Mouse (Mus musculus) brain, adult 2 months (tissue): ENCODE results near the gene Mpeg1.
A peak's percentile ranks its signal among the peaks of the same experiment; 100 is the strongest.

Experiments
- DNase-seq: peaks from one replicate; pipeline ENCODE4 v3.0.0; 2011; ENCODE audit warnings: low read depth, low spot score

Gene Mpeg1

DNA sequence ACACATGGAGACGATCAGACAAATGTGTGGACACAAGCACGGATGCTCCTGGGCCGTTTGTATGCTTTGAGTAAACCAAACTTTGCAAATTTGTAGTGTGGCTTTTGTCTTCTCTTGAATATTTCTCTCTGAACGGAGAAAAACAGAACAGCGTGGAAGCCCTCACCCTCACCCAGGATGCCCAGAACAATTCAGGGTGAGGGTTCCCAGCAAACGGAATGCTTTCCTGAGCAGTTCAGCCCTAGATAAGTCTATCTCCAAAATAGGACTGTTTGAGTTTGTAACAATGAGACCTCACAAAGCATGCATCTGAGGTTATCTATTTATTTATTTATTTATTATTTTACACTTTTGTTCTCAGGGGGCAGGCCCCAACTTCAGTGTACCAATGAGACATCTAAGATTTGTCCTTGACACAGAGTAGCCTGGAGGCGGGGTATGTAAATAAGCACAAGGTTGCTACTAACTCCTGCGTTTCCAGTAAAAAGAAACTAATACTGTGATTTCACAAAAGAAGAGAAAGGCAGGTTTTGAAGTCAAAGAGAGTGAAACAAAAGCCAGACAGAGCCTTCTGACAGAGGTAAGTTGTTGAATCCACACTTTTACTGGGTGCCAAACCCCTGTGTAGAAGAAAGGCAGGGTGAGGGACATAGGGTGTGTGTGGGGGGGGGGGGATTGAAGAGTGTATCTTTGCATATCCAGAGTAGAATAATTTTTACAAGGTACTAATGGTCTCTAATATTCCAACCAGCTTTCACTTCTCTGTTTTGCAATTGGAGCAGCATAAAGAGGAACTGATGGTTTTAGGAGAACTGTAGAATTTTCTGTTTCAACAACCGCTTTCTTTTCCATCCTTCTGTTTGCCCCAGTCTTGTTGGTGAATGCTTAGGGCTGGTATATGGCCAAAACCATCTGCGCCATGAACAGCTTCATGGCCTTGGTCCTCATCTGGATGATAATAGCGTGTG is at the start of gene Mpeg1:
Gene Mpeg1, plus strand, starts transcription at position 498 of the 968 bp plus-strand sequence.
- no peak for DNase-seq

DNA sequence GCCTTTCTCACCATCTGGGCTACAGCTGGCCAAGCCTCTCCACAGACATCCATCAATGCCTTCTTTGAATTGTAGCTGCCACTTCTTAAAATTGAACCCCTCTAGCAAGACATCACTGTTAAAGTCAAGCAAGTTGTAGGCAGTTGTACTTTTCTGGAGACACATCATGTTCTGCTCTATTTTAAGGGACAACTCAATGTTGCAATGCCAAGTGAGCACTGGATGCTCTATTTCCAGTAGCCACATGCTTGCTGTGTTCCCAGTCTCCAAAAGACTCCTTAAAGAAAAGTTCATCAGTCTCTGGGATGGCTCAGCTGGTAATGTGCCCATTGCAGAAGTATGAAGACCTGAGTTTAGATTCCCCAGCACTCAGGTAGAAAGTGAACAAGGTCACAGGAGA is 46.8 kb upstream of the Mpeg1 start:
- DNase-seq: peak; percentile 64

DNA sequence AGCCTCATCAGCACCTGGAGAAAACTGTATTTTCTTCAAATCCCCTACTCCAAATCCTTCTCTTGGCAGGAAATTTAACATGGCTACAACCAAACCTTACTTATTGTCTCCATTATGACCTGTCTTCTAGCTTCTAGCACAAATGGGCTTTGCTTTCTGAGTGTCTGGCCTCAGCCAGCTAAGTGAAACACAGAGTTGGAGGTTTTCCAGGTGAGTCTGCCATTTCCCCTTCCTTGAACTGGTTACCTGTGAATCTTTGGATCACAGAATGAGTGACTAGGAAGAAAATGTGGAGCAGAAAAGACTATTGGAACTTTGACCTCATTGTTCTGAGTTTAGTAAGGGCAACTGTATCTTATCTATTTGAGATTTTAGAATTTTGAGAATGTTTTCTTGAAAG is 43.2 kb upstream of the Mpeg1 start, which contains the start of gene Olfr1441:
Gene Olfr1441, plus strand, starts transcription at position 73 of the 400 bp plus-strand sequence.
- DNase-seq: no peak

DNA sequence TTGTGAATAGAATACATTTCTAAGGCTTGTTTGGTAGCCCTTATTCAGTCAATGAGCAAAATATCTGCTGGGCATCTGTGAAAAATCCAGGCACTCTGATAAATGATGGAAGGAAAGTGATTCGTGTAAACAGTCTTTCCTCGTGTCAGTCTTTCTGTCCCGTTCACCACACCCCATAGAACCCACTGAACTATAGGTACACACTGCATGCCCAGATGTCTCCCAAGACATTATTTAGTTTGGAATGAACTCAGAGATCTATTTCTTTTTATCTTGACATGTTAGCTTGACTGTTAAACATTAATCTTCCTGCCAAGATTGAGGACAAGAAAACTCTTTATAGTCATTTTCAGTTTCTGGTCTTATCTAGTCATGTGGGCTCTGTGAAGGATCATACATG is 42.3 kb upstream of the Mpeg1 start:
- no peak for DNase-seq

DNA sequence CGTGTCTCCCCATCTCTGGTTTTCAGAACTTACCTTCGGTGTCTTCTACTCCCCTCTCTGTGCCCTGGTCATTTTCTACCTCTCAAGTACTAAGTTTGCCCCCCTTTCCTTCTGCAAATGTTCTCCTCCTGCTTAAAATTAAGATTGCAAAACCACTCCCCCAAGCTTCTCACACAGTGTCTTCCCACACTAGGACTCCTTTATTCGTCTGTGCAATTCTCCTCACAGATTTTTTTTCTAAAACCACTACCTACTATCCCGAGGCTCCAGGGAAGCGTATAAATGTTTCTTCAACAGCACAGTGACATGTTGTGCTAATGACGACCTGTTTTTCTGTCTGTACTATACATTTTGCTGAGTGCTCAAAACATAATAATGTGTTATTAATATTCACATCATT is 40.0 kb upstream of the Mpeg1 start:
- DNase-seq: no peak

DNA sequence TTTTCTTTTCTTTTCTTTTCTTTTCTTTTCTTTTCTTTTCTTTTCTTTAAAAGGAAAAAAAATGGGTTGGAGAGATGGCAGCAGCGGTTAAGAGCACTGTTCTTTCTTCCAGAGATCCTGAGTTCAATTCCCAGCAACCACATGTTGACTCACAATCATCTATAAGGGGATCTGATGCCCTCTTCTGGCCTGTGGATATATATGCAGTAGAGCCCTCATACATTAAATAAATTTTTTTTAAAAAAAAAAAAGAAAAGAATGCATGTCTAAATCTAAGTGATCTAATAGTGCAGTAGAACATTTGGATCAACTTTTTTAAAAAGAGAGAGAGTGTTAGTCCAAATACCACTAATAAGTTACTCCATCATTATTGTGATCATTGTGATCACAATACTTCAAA is 38.9 kb upstream of the Mpeg1 start:
- DNase-seq: no peak

DNA sequence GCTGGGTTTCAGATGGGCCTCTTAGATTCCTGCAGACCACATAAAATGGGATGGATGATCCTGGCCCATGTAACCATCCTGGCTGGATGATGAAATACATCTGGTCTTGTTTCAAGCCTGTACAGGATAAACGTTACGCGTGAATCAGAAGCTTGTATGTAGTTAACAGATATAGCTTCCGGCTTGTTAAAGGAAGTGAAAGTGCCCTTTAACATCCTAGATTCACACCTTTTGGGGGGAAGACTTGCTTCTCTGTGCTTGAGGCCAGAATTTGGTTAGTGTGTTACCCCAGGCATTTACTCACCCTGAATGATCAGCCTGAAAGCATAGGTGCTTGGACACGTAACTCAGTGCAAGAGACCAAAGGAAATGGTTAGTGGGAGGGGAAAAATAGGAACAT is 33.5 kb upstream of the Mpeg1 start:
- DNase-seq: no peak

DNA sequence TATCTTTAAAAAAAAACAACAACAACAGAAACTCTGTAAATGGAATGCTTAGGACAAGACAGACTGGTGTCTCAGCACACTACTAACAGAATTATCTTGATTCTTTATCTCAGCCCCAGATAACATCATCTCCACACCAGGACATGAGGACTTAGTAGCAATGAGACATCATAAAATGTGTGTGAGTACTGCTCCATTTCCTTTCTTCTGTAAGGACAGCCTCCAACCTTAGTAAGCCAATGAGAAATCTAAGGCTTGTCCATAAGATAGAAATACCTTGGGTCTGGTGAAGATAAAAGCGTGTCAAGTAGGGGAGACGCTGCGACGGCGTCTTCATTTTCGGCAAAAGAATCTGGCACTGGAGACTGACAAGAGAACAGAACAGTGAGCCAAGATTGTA is 33.0 kb upstream of the Mpeg1 start, which contains the start of gene Pfpl:
Gene Pfpl, plus strand, starts transcription at position 301 of the 400 bp plus-strand sequence.
- DNase-seq: no peak

DNA sequence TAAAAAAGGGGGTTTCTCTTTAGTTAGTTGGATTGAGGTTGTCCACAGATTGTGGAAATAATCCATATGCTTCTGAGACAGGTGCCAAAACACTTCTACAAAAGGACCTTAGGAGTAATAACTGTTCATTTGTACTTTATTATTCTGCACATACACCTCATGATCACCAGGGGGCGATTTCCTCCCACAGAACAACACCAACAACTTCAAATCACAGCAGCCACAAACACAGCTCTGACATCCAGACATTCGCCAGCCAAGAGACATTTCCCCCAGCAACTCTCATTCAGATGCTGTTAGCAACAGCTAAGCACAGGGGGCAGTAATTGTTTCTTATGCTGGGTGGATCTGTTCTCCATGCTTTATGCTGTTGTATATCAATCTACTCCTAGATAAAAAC is 27.5 kb upstream of the Mpeg1 start:
- peak; percentile 60 for DNase-seq

DNA sequence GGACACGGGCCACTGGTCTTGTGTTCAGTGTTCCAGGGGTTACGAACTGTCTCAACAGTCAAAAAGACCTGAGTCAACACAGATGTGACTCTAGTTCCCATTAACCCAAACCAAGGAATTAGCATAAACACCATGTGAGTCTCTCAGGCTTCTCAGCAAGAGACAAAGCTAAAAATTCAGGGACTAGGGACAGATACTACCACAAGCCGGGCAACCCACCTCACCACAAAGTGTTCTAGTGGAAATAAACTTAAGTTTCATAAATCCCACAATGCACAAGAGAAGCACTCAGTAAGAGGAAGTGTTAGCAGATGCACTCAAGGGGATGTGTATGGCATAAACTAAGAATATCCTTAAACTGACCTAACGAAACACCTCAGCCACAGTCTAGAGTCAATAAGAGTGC is 25.6 kb upstream of the Mpeg1 start:
- no peak for DNase-seq

DNA sequence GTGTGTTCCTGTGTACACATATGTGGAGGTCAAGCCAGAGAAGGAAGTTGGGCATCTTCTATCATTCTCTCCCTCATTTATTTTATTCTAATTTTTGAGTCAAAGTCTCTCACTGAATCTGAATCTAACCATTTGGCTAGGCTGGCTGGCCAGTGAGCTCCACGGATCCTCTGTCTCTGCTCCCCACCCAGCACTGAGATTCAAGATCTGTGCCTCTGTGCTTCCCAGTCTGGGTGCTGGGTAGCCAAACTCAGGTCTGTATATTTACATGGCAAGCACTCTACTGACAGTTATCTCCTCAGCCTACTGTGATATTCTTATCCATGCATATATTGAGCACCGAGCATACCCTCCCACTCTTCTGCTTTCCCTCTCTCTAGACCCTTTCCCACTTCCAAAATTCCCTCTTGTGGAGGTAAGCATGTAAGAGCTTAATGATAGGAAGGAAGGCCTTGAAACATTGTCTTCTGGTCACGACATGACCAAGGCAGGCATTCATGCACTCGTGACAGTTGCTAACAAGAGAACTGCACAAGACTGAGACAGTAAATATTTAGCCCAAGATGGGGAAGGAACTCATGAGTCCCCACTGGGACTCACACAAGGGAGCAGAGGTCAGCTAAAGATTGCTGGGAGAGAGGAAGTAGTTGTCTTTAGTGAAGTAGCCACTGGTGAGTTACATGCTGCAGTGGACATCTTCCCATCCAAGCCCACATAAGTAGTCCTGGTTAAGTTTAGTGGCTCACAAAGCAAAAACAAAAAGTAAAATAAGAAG is 24.6 kb upstream of the Mpeg1 start:
- DNase-seq: peak; percentile 32

DNA sequence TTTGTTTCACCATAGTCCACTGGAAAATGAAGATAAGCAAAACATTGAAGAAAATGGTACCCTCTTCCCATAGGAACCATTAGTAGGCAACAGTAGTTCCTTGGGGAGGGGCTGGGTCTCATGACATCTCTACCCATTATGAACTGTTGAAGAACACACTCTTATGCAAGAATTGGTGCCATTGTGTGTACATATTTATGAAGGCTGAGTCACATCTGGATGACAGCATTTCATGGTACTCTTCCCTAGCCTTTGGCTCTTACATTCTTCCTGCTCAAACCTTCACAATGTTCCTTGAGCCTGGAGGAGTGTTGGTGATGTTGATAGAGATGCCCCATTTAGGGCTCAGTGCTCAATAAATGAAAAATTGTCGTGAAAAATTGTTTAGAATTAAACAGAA is 21.0 kb upstream of the Mpeg1 start:
- DNase-seq: no peak

DNA sequence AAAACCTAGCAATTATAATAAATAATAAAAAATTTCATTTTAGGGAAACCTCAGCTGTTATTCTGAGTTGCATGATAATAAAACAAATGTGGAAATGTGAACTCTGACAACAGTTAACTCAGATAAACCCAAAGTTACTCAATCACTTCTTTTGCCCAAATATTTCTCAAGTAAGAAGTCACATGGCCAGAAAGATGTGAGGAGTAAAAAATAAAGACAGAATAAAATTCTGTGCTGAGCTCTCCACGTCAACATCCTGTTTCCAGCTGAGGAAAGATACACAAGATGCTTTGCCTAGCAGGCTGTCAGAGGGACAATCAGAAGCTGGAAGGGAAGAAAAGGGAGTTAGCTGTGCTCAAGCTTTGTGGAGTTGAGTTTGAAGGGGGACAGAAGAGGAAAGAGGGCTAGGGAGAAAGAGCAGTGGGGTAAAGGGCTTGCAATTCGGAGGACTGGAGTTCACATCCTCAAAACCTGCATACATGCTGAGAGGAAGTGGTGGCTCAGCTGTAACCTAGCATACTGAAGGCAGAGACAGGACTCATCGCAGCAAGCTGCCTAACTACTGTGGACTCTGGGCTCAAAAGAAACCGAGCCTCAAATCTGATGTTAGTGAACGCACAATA is 20.4 kb upstream of the Mpeg1 start:
- DNase-seq: no peak

DNA sequence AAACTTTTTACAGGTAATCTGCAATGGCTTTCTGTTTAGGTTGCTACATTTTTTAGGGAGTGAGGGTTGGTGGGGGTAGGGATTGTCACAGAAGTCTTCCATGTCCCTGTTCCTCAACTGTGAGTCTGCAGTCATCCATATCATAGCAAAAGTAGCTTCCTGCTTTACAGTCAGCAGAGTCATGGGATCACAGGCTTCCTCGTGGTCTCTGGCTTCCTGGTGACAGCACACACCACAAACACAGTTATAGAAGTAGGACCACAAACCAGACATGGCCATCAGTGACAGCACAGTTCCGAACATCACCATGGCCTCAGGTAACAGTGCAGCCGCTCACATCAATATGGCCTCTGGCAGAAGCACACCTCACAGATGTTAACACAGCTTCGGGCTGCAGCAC is 18.0 kb upstream of the Mpeg1 start:
- DNase-seq: no peak

DNA sequence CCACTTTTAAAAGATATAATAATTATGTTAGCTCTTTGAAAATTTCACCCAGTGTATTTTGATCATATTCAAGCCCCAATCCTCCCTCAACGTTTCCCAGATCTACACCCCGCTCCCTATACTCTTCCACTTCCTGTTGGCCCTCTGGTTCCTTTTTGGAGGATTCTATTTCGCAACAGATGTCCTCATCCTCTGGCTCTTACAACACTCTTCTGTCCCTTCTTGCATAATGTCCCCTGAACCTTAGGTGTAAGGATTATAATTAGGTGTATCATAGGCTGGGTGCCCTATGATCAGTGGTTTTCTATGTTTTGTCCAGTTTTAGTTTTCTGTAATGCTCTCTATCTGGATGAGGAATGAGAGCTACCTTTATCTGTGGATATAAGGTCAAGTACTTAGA is 15.6 kb upstream of the Mpeg1 start:
- DNase-seq: no peak

DNA sequence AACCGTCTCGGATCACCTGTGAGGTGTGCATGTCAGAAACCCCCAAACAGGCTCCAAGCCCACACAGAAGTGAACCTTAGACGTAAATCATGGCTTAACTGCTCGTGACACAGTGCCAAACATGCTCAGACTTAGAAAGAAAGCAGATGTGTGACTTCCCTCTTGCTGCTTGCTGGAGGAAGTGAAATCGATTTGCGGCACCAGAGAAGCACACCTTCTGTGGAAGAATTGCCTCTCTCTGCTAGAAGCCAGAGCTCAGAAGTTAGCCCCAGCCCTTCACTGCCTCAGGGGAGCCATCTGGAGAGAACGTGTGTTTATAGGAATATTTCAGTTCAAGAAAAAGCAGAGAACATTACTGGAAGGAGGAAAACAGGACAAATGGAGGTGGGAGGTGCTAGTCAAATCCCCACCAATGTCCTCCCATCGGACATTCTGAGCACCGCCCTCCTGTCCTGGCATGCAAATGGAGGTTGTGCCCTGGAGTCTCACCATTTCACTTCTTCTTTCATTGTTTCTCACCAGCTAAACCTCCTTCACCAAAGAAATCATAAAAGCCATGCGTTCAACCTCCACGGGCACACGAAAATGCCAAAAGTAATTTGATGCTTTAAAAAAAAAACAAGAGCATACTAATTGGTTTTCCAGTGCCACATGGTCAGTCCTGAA is 3.0 kb upstream of the Mpeg1 start:
- DNase-seq: peak; percentile 64

DNA sequence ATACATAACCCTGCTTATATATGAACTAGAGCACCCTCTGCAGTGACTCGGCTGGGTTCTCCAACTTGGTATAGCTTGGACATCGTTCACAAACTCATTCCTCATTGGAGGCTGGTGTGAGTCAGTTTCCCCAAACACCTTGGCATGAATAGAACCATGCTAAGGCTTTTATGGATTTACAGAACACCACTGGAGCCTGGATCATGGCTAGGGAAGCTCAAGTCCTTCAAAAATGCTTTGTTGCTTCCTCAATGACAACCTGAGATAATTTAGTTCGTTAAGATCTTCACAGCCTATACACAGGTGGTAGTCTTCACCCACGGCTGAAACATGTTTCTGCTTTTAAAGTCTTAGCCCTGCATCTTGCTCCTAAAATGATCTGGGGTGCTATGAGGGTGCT is 1.1 kb upstream of the Mpeg1 start:
- no peak for DNase-seq

DNA sequence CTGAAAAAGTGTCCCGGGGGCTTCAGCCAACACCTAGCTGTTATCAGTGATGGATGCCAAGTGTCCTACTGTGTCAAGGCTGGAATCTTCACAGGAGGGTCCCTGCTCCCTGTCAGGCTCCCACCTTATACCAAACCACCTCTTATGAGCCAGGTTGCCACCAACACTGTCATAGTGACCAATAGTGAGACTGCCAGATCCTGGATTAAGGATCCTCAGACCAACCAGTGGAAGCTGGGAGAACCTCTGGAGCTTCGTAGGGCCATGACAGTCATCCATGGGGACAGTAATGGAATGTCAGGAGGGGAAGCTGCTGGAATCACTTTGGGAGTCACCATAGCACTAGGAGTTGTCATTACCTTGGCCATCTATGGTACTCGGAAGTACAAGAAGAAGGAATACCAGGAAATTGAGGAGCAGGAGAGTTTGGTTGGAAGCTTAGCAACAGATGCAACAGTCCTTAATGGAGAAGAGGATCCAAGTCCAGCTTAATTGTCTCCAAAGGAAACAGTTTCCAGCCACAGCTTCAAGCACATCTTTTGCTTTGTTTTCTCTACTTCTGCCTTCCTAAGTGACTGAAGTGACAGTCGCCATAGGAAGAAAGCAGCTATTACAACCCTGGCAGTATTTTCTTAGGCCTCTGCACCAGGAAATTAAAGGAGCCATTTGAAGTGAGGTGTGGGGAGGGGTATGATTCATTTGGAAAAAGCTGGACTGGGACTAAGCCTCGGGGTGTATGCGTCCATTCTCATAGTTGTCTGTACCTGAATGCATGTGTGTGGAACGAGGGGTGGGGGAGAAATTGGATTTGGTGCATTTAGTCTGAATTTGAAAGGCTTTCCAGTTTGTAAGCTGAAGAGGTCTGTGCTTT is 2.5 kb downstream of the Mpeg1 start:
- no peak for DNase-seq

DNA sequence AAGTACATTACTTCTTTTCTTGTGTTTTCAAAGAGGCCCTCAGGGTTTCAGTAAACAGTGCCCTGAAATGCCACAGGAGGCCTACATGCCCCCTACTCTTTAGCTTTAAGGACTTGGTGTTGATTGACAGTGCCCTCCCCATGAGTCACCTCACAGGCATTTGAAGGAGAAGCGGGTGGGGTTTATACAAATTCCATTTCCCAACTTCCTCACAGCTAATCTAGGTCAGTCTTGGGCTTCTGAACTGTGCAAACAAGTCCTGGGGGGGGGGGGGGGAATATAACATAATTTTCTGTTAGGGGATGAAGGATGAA is 3.1 kb downstream of the Mpeg1 start:
- no peak for DNase-seq

DNA sequence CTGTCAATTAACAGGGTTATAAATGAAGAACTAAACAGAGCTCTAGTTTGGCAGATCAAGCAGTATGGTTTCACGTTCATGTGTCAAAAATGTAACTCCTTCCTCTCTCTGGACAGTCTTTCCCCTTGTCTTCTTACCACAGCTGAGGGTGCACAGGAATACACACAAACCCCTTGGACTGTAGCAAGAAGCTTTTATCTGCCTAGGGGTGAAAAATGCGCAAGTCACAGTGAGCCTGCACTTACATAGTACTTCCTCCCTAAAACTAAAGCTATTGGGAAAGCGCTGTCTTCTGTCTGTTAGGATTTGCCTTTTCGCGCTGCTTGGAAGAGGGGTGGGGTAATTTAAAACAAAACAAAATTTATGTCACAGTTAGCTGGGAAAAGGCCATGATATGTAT is 3.5 kb downstream of the Mpeg1 start:
- DNase-seq: no peak

DNA sequence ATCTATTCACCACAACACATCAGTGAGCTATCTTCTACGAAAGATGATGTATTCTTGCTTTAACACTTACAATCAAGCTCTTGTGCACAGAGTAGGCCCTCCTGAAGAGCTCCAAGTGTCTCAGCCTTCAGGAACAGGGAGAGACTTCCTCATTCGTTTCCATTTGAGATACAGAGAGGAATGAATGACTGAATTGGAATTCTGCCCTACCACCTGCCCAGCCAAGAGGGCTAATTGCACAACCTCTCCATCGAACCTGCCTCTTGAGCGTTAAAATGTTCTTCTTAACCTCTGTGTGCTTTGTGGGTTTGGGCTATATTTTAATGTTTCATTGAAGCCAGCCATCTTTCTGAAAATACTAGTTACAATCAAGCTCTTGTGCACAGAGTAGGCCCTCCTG is 4.1 kb downstream of the Mpeg1 start:
- DNase-seq: no peak
